In the genomic region with DNA sequence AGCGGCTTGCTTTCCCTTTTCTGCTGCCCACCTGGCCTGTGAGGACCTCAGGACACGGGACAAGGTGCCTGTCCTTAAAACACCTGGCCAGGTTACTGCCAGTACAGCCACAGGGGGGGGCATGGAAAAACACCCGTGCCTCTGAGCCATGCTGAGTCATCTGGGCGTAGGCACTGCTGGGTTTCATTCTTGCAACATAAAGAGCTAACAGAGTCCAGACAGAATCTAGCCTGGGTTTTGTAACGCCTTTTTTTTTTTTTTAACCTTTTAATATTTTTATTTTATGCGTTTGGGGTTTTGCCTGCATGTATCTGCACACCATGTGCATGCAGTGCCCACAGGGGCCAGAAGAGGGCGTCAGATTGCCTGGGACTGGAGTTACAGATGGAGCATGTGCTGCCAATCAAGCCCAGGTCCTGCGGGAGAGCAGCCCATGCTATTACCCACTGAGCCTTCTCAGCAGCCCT, we compare ENCODE assay signal across 9 mouse cellular contexts. TPM values are rescaled to one million over a fixed set of nuclear protein-coding genes. Genes with fewer than 3 reads are reported as not detected.
A peak's percentile ranks its signal among the peaks of the same experiment; 100 is the strongest.
DNase-seq lines count a peak whose midpoint lies in the region; ATAC-seq and TF ChIP-seq lines count a peak whose summit lies in the region.
"Had no signal": no experiment of that assay in that cellular context is flagged by ENCODE, and none has a peak within 500 bp of the region (broad histone marks: within the 10 kb centered on the region; RNA-seq: fewer than 3 reads in every experiment).

No protein-coding gene starts in this region.

- peak overlapping the region; percentile 26; the same call in 1 of the 2 replicates for H3K27ac ChIP-seq in liver, postnatal 0 days (ENCODE audit: low read depth)
- H3K27ac ChIP-seq in forebrain, embryonic 10.5 days, result no peak overlapping the region
- H3K27ac ChIP-seq: heart, embryonic 13.5 days had no signal

- DNase-seq in adrenal gland, adult (ENCODE audit: inconsistent age in 2 of 2, low spot score in 1 of 2), result peak; percentile 33 to 77
- no peak for DNase-seq in adrenal gland, postnatal 4 days (ENCODE audit: low spot score in 2 of 2)
- peak; percentile 31 for DNase-seq in CD4-positive, CD25-positive, alpha-beta regulatory T cell, adult 2 months (ENCODE audit: low read depth, low spot score)
- DNase-seq in c-Kit-negative CD71-positive TER-119-positive erythroid progenitor cells, embryonic 14.5 days (ENCODE audit: low read depth, low spot score), result peak; percentile 50
- peak; percentile 67 for DNase-seq in liver, postnatal 0 days
- DNase-seq in forebrain, embryonic 10.5 days (ENCODE audit: extremely low spot score, low spot score), result no peak
- DNase-seq in right cerebral cortex, postnatal 14 days, result no peak

- no peaks in the 10 kb centered on the region for H3K9me3 ChIP-seq in liver, postnatal 0 days (ENCODE audit: low read length)
- H3K9me3 ChIP-seq in forebrain, embryonic 10.5 days, result no peaks in the 10 kb centered on the region
- H3K9me3 ChIP-seq: heart, embryonic 13.5 days had no signal

- TF ChIP-seq EP300 in liver, postnatal 0 days (IDR thresholded peaks at IDR 0.05; ENCODE audit: low read depth), result 0 out of 2 replicates have a peak, but pooled peaks have one; percentile 31

- ATAC-seq in liver, postnatal 0 days, result peak; percentile 80
- no peak for ATAC-seq in cerebellum, adult (ENCODE audit: insufficient number of reproducible peaks, low FRiP score, low TSS enrichment)

- H3K4me1 ChIP-seq in liver, postnatal 0 days (ENCODE audit: insufficient read depth), result peaks cover 9% of the 10 kb centered on the region
- no peaks in the 10 kb centered on the region for H3K4me1 ChIP-seq in forebrain, embryonic 10.5 days
- H3K4me1 ChIP-seq: heart, embryonic 13.5 days had no signal

- 51% methylated on average over 8 of the region's 8 CpGs for WGBS in liver, postnatal 0 days (ENCODE audit: insufficient replicate concordance)
- WGBS in forebrain, embryonic 10.5 days, result 71% methylated on average over 8 of the region's 8 CpGs

- H3K36me3 ChIP-seq in liver, postnatal 0 days (replicated peaks; ENCODE audit: insufficient read depth, low read length), result no peaks in the 10 kb centered on the region
- H3K36me3 ChIP-seq in forebrain, embryonic 10.5 days (replicated peaks), result no peaks in the 10 kb centered on the region
- H3K36me3 ChIP-seq: heart, embryonic 13.5 days had no signal

- H3K9ac ChIP-seq in liver, postnatal 0 days (replicated peaks), result no peak overlapping the region
- H3K9ac ChIP-seq: heart, embryonic 13.5 days had no signal

- H3K4me3 ChIP-seq in liver, postnatal 0 days (ENCODE audit: low read depth, low read length), result no peak overlapping the region
- no peak overlapping the region for H3K4me3 ChIP-seq in forebrain, embryonic 10.5 days
- H3K4me3 ChIP-seq: heart, embryonic 13.5 days had no signal

- peak; percentile 57 for TF ChIP-seq CTCF in liver, postnatal 0 days (IDR thresholded peaks at IDR 0.05; ENCODE audit: low read depth)

- H3K4me2 ChIP-seq in liver, postnatal 0 days (ENCODE audit: low read depth, low read length), result no peak overlapping the region
- H3K4me2 ChIP-seq: heart, embryonic 13.5 days had no signal

- H3K27me3 ChIP-seq in liver, postnatal 0 days (ENCODE audit: insufficient read depth, low read length), result no peaks in the 10 kb centered on the region
- H3K27me3 ChIP-seq in forebrain, embryonic 10.5 days (ENCODE audit: poor library complexity, severe bottlenecking), result no peaks in the 10 kb centered on the region
- H3K27me3 ChIP-seq: heart, embryonic 13.5 days had no signal

RNA-seq across cellular contexts. Expression of a gene that starts 13.4 kb away (rescaled TPM):
- total RNA-seq in adrenal gland, postnatal 4 days (2021), result 10 to 100 TPM in 1 of 2 experiments, 1 to 10 TPM in 1; 5.9 to 11.8 TPM
- 53.3 and 60.8 TPM in 2 replicates for polyA plus RNA-seq in liver, postnatal 0 days (2015; fragmentation: Nextera tagmentation; extraction: Ambion mirVana)
- 0.20 and 0.29 TPM in 2 replicates for polyA plus RNA-seq in forebrain, embryonic 10.5 days (2016; fragmentation: Nextera tagmentation; extraction: Ambion mirVana)

RNA-seq across cellular contexts. Expression of a gene that starts 56.1 kb away (rescaled TPM):
- 100 to 1,000 TPM; 106 to 110 TPM for total RNA-seq in adrenal gland, postnatal 4 days (2021)
- polyA plus RNA-seq in liver, postnatal 0 days (2015; fragmentation: Nextera tagmentation; extraction: Ambion mirVana), result 15.1 and 16.6 TPM in 2 replicates
- polyA plus RNA-seq in forebrain, embryonic 10.5 days (2016; fragmentation: Nextera tagmentation; extraction: Ambion mirVana), result 127 and 134 TPM in 2 replicates

Comparison
In these comparisons a context has a peak if more than half of its experiments do, and no peak if none do; other contexts are left out.
1. DNase-seq: peak in adrenal gland, adult (2 of 2), CD4-positive, CD25-positive, alpha-beta regulatory T cell, adult 2 months (single experiment), c-Kit-negative CD71-positive TER-119-positive erythroid progenitor cells, embryonic 14.5 days (single experiment) and liver, postnatal 0 days (single experiment); none in adrenal gland, postnatal 4 days (0 of 2), forebrain, embryonic 10.5 days (single experiment) and right cerebral cortex, postnatal 14 days (single experiment).
2. RNA of a gene that starts 13.4 kb away (polyA plus RNA-seq): 53.3 to 60.8 TPM in liver, postnatal 0 days; 0.20 to 0.29 TPM in forebrain, embryonic 10.5 days; every median in the first group is over 10 times any median in the second.